Mouse (Mus musculus): ENCODE measurements around the gene Rgl2.
A peak's percentile ranks its signal among the peaks of the same experiment; 100 is the strongest.

Rgl2 gene

DNA sequence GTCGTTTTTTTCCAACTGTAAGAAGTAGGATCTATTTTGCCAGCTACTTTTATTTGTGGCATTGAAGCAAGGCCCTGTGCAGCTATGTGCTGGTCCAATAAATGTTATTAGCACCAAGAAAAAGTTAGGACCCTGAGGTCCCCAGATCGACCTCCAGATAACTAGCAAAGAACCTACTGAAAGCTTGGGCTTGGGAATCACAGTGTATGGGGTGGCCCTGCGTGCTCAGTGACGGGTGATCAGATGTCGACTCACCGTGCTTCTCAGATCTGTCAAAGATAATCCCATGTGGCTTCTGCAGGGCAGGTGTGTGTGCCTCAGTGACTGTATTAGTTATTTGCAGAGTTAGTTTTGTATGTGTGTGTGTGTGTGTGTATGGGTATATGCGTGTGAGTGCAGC, 8.0 kb upstream of the Rgl2 start:
- no peak for DNase-seq (ENCODE audit: low spot score)

DNA sequence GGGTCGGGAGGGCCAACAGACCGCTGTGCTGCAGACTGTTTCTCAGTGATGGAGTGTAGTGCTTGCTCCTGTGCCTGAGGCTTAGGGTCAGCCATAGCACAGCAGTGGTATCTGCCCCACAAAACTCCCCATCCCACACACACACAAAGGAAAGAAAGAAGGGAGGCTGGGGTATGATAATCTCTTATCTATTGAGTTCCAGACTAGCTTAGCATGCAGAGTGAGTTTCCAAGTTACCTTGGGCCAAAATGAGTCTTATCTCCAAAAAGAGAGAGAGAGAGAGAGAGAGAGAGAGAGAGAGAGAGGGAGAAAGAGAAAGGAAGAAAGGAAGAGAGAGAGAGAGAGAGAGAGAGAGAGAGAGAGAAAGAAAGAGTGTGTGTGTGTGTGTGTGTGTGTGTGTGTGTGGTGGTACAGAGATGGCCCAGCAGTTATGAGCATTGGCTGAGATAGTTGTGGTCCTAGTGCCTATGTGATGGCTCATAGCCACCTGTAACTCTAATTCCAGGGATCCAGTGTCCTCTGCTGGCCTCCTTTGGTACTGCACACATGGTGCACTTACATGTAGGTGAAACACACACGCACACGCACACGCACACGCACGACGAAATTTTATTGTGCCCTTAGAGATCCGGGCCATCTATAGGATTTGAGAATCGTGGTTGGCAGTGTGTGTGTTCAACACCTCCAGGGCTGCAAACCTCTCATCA, 4.6 kb upstream of the Rgl2 start:
- no peak for DNase-seq (ENCODE audit: low spot score)

DNA sequence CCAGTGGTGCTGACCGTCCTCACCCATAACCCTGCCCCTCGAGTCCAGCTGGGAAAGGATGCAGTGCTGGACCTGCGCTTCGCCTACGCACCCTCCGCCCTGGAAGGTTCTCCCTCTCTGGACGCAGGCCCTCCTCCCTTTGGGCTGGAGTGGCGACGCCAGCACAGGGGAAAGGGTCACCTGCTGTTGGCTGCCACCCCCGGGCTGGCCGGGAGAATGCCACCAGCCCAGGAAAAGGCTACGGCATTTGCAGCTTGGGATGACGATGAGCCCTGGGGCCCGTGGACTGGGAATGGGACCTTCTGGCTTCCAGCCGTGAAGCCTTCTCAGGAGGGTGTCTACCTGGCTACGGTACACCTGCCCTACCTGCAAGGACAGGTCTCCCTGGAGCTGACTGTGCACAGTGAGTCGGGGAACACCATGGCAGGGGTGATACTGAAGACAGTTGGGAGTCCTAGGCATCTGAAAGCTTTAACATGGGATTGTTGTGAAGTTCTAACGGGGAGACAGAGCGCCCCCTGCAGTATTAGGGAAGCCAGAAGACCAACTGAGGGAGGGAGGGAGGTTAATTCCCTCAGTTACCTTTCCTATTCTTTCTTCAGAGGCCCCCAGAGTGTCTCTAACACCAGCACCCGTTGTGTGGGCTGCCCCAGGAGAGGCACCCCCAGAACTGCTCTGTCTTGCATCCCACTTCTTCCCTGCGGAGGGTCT, 3.8 kb upstream of the Rgl2 start:
- no peak for DNase-seq (ENCODE audit: low spot score)

DNA sequence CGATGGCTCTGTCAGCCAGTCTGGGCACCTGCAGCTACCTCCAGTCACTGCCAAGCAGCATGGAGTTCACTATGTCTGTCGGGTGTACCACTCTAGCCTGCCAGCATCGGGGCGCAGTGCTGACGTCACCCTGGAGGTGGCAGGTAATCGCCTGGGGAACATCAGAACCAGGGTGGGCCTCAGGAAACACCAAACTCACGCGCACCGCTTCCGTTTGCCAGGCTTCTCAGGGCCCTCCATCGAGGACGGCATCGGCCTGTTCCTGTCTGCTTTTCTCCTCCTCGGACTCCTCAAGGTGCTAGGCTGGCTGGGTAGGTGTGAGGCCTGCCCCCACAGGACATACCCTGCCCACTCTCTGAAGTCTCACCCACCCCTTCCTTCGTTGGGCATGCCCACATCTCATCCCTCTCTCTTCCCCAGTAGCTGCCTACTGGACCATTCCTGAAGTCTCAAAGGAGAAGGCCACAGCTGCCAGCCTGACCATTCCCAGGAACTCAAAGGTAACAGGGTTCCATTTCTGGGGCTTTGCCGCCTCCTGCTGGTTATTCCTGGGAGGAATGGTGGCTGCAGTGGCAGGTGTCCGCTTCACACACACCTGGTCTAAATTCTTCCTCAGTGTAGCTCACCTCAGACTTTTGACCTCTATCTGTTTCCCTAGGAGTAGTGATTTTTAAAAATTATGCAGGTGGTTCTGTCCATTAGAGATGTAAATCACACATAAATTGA, 3.0 kb upstream of the Rgl2 start:
- no peak for DNase-seq (ENCODE audit: low spot score)

DNA sequence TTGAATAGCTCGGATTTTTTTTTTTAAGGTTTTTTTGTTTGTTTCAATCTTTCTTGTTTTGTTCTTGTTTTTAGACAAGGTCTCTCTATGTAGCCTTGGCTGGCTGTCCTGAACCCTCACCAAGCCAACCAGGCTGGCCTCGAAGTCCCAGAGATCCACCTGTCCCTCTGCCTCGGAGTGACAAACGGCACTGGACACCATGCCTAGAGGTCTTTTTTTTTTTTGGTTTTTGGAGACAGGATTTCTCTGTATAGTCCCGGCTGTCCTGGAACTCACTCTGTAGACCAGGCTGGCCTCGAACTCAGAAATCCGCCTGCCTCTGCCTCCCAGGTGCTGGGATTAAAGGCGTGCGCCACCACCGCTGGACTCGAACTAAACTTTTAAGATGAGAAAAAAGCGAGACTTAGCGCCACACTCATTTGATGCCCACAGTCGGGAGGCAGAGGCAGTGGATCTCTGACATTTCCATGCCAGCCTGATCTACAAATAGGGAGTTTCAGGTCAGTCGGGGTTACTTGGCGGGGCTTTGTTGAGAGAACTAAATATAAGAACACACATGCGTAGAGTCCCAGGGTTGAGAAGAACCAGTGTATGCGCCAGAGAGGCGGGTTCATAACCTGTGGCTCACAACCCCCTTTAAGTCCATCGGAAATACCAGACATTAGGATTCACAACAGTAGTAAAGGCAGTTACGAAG, 944 bp upstream of the Rgl2 start:
- DNase-seq (ENCODE audit: low spot score) = no peak

DNA sequence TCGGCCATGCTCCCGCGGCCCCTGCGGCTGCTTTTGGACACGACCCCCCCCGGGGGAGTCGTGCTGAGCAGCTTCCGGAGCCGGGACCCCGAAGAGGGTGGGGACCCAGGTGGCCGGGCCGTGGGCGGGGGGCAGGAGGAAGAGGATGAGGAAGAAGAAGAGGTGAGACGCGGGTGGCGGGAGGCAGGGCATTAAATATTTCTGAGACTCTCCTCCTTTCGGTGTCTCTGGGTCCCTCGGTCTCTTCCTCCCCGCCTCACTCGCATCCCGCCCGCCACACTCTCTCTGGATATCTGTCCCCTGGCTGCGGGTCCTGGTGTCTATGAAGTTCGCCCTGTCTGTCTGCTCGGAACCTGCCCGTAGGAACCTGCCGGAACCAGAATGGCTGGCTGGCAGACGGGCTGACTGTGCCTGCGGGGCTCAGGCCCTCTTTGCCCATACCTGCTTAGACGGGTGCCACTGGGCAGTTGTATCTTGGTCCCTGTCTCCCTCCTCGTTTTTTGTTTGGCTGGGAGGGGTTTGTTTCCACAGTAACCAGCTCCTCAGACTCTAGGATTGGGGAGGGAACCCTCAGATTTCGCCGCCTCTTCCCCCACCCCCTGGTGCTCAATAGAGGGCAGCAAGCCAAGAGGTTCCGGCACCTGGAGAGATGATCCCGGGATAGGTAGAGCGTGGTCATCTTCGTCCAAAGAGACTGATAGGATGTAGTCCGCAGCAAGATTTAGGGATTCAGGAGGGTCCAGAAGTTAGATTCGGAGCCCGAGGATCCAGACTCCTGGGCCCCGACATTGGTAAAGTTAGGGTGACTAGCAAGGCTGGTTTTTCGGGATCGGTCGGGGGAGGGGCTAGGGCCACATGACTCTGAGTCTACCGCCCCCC, 1.2 kb downstream of the Rgl2 start:
- peak; percentile 62 for DNase-seq (ENCODE audit: low spot score)

DNA sequence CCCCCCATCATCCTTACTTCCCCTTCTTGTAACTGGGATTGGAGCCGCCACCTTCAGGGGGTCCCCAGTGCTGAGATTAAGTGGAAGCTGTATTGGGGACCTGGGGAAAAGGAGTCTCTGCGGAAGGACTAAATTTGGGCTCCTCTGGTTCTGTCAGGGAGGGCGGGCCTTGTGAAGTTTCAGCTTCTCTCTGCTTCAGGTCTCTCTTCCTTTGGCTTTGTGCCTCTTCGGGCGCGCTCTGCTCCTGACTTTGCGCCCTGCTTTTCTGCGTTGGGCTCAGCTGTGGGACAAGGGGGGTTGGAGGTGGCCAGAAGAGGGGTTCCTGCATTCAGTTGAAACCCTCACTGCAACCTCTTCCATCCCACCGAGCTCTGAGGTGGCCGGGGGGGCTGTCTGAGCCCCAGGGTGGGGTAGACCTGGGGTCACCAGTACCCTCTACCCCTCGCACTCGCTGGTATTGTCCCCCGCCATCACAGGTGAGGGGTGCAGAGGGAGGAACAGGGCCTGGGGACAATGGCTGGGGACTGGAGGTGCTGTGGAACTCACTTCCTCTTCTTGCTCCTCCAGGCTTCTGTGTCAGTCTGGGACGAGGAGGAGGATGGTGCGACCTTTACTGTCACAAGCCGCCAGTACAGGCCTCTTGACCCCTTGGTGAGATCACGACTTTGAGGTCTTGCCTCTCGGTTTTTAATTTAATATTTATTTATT, 2.0 kb downstream of the Rgl2 start:
- no peak for DNase-seq (ENCODE audit: low spot score)

DNA sequence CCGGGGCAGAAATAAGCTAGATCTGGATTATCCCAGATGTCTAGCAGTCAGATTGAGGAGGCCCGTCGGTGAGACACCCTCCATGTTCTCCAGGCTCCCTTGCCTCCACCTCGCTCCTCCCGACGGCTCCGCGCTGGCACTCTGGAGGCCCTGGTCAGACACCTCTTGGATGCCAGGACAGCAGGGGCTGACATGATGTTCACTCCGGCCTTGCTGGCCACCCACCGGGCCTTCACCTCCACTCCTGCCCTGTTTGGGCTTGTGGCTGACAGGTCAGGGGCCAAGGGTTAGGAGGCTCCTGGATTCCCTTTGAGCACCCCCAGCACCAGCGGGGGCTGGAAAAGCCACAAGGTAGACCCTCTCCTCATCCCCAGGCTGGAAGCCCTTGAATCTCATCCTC, 2.6 kb downstream of the Rgl2 start:
- no peak for DNase-seq (ENCODE audit: low spot score)

DNA sequence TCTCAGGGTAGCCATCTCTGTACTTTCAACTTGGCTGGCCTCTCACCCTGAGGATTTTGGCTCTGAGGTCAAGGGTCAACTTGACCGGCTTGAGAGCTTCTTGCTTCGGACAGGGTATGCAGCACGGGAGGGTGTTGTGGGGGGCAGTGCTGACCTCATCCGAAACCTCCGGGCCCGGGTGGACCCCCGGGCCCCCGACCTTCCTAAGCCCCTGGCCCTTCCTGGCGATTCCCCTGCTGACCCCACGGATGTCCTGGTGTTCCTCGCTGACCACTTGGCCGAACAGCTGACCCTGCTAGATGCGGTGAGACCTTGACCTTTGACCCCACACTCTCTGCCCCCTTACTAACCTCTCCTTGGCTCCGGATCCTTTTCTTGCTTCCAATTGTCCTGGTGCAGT, 3.1 kb downstream of the Rgl2 start:
- DNase-seq (ENCODE audit: low spot score) = no peak

DNA sequence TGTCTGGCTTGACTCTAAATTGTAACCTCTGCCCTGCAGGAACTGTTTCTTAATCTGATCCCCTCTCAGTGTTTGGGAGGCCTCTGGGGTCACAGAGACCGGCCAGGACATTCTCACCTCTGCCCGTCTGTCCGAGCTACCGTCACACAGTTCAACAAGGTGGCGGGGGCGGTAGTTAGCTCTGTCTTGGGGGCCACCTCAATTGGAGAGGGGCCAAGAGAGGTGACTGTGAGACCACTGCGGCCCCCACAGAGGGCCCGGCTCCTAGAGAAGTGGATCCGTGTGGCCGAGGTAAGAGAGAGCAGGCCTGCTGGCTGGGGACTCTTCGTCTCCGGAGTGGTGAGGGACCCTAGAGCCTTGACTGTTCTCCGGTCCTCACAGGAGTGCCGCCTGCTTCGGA, 3.6 kb downstream of the Rgl2 start:
- no peak for DNase-seq (ENCODE audit: low spot score)

DNA sequence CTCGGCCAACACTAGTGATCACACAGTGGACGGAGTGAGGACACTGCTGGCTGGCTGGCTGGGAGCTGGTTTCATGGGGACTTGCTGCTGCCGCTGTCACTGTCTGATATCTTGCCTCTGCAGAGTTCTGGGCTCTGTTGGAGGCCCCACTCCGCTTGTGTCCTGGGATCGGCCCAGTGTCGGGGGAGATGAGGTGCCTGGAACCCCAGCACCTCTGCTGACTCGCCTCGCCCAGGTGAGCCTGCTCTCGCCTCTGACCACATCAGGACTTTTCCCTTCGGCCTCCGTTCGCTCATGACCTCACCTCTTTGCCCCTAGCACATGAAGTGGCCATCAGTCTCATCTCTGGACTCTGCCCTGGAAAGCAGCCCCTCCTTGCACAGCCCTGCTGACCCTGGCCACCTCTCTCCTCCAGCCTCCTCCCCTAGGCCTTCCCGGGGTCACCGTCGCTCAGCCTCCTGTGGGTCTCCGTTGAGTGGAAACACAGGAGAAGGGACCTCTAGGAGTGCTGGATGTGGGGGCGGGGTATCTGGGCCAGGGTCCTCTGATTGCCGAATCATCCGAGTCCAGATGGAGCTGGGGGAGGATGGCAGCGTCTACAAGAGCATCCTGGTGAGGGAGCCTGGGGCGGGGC, 6.2 kb downstream of the Rgl2 start:
- DNase-seq (ENCODE audit: low spot score) = no peak

DNA sequence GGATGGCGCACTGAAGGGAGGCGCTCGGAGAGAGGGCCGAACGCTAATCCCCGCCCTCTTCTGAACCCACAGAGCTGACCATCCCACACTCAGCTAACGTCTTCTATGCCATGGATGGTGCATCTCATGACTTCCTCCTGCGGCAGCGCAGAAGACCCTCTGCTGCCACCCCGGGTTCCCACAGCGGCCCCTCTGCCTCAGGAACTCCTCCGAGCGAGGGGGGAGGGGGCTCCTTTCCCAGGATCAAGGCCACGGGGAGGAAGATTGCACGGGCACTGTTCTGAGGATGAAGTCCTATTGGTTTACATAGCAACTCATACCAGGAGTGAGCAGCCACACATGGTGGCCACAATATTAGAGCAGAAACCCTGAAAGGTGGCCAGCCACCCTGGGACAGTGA, 7.7 kb downstream of the Rgl2 start:
- no peak for DNase-seq (ENCODE audit: low spot score)

DNA sequence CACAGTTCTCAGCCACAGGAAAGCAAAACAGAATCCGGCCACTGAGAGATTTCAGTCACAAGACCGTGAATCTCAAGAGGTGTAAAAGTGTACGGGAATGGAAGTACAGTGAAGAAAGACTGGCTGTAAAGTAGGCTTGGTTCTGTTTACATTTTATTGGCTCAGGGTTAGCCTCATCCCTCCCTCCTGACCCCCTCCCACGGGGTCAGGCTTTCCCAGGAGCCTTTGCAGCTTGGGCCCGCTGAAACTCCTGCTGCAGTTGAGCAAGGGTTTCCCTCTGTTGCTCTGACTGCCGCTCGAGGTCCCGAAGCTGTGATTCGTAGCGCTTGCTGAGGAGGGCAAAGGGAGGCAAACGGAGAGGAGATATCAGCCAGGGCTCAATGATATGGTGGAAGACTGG, 9.4 kb downstream of the Rgl2 start:
- no peak for DNase-seq (ENCODE audit: low spot score)

DNA sequence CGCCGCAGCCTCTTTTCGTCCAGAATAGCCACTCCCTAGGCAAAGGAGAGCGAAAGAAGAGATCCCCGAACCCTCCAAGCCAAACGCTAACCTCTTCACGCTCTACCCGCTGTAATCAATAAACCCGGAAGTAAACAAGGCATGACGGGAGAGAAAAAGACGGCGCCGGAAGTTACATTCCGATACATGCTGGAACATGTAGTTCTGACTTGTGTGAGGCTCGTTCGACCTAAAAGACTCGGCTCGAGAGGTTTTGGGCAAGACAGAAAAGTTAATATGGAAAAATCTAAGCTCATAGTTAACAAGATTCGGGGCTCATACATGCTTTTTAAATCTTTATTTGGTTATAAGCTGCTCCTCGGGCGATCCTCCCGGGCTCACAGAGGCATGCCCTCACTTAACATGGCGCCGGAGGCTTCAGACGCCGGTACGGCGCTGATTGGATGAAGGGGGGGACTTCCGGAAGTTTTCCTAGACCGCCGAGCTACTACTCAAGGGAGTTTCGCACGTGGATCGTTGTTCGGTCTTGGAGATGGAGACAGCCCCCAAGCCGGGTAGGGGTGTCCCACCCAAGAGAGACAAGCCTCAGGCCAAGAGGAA, 11.0 kb downstream of the Rgl2 start, which contains the start of the genes Pfdn6 and Wdr46:
Gene Pfdn6 (minus strand): TSS at position 138 of the 600 bp plus-strand sequence.
Gene Wdr46 (plus strand): TSS at position 455 of the 600 bp plus-strand sequence.
- peak; percentile 86 for DNase-seq (ENCODE audit: low spot score)

DNA sequence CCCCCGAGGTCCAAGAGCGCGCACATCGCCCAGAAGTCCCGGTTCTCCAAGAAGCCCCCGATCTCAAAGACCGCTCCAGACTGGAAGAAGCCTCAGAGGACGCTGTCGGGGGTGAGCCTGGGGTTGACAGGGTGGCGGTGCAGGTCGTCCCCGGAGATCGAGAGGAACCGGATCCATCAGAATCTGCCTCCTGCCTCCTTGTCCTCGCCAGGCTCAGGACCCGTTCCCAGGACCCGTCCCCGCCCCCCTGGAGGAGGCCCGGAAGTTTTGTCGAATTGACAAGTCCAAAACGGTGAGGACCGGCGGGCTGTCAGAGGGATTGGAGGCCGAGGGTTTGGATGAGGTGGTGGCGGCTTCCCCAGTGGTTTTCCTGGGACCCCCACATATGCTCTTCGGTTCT, 11.6 kb downstream of the Rgl2 start:
- no peak for DNase-seq (ENCODE audit: low spot score)

DNA sequence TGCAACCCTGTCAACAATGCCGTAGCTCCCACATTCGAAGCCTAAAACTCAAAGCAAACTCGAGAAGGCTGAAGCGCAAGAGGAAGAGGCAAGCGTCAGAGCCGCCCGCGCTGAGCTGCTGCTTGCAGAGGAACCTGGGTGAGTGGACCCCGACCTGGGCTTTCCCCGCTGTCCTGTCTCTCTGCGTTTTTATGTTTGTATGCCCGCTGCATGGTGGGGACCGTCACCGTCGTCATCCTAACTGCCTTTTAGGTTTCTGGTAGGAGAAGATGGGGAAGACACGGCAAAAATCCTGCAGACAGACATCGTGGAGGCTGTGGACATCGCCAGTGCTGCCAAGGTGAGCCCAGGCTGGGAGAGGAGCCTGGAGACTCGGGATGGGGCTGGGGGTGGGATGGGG, 12.0 kb downstream of the Rgl2 start:
- no peak for DNase-seq (ENCODE audit: low spot score)

DNA sequence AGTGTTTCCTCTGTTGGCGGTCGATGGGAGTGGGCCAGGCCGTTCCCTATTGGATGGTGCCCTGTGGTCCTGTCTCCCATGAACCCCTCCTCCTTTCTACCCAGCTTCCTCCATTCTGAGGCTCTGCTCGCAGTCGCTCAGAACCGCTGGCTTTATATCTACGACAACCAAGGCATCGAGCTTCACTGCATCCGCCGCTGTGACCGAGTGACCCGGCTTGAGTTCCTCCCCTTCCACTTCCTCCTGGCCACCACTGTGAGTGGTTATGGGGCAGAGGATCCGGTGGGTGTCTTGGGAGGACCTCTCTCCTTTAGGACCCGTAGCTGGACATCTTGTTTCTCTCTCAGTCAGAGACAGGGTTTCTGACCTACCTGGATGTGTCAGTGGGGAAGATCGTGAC, 14.1 kb downstream of the Rgl2 start:
- no peak for DNase-seq (ENCODE audit: low spot score)

DNA sequence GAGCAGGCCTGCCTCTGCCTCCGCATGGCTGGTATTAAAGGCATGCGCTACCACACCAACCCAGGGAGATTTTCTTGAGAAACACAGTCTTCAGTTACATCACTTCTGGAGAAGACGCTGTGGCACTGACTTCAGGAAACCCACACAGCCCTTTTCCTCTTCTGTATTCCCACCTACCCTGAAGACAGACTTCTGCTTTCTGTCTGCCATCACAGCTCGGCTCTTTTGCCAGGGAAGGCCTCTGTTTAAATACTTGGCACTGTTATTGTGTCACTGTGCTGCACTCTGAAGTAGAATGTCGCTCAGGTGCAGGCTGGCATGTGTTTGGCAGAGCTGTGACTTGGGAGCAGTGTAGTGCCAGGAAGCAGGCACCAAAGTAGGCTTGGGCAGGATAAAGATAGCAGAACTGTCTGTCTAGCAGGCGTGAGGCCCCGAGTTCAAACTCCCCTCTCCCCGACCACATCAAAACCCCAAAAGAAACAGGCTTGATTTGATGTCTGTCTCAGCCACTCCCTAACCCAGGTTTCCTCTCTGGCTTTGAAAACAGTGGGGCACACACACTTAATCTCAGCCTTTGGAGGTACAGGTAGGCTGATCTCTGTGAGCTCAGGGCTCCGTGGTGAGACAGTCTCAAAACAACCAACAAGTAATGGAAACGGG, 18.2 kb downstream of the Rgl2 start:
- no peak for DNase-seq (ENCODE audit: low spot score)

All from urinary bladder, postnatal 25 days (tissue).